Mouse (Mus musculus): ENCODE results near the gene Prph2. TPM values are rescaled to one million over a fixed set of nuclear protein-coding genes. Genes with fewer than 3 reads are reported as not detected.

Prph2 gene
- total and polyA plus RNA-seq, 2 experiments, result 0.02 TPM; not detected in 1

DNA sequence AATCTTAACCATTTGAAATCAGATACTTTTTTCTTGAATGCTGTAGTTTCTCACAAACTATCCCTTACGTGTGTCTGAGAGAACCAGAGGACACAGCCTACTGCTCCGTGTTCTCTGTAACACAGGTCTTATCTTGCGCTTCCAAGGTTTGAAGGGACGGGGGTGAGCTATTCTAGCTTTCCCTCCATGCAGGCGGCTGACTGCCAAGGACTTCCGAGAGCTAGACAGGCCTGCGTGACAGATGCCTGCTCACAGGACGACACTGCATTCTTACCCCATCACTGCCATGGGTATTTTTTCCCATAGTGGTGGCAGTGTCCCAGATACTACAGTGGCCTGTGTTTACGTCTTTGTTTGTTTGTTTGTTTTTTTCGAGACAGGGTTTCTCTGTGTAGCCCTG, 50.0 kb downstream of the Prph2 start:
- H3K79me2 ChIP-seq (ENCODE audit: control insufficient read depth, insufficient read depth, low read length), result no peaks in the 10 kb centered on the region
- H3K4me3 ChIP-seq (ENCODE audit: insufficient read depth, low read depth, low read length), result no peak overlapping the region
- no peak for DNase-seq (ENCODE audit: extremely low read depth, low read depth, low spot score)
- H3K4me1 ChIP-seq (ENCODE audit: control insufficient read depth, insufficient read depth, low read length), result no peaks in the 10 kb centered on the region
- H3K27me3 ChIP-seq (ENCODE audit: control insufficient read depth, insufficient read depth, low read length), result no peaks in the 10 kb centered on the region
- TF ChIP-seq CTCF (IDR thresholded peaks at IDR 0.05; ENCODE audit: low read depth, low read length) (no peak), POLR2A (IDR thresholded peaks at IDR 0.05; ENCODE audit: extremely low read depth, insufficient read depth, low read length) (no peak)
- H3K36me3 ChIP-seq (ENCODE audit: control insufficient read depth, insufficient read depth, low read length), result peaks cover 75% of the 10 kb centered on the region
- H3K9ac ChIP-seq (ENCODE audit: low read depth, low read length), result no peak overlapping the region
- H3K27ac ChIP-seq (replicated peaks; ENCODE audit: insufficient read depth, low read depth, low read length), result no peak overlapping the region
- 92% methylated on average over 10 of the region's 10 CpGs for WGBS

DNA sequence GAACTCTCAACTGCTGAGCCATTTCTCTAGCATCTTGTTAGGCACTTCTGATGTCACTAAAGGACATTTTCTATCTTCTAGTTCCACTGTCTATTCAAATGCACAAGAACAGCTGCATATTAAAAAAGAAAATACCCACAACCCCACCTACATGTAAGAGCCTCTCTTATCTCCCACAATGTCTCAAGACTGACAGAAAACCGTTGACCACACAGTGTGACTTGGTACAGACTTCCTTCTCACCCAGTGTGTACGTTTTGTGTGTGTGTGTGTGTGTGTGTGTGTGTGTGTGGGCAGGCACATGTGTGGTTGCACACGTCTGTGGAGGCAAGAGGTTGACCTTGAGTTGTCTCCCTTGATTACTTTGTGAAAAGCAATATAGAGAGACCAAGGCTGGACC, 51.9 kb downstream of the Prph2 start:
- DNase-seq (ENCODE audit: extremely low read depth, low read depth, low spot score), result no peak
- 65% methylated on average over 3 of the region's 3 CpGs for WGBS
- no peaks in the 10 kb centered on the region for H3K79me2 ChIP-seq (ENCODE audit: control insufficient read depth, insufficient read depth, low read length)
- H3K9ac ChIP-seq (ENCODE audit: low read depth, low read length), result no peak overlapping the region
- no peak overlapping the region for H3K27ac ChIP-seq (replicated peaks; ENCODE audit: insufficient read depth, low read depth, low read length)
- peaks cover 76% of the 10 kb centered on the region for H3K36me3 ChIP-seq (ENCODE audit: control insufficient read depth, insufficient read depth, low read length)
- no peaks in the 10 kb centered on the region for H3K4me1 ChIP-seq (ENCODE audit: control insufficient read depth, insufficient read depth, low read length)
- H3K4me3 ChIP-seq (ENCODE audit: insufficient read depth, low read depth, low read length), result no peak overlapping the region
- no peaks in the 10 kb centered on the region for H3K27me3 ChIP-seq (ENCODE audit: control insufficient read depth, insufficient read depth, low read length)
- no peak for TF ChIP-seq POLR2A (IDR thresholded peaks at IDR 0.05; ENCODE audit: extremely low read depth, insufficient read depth, low read length)
- no peak for TF ChIP-seq CTCF (IDR thresholded peaks at IDR 0.05; ENCODE audit: low read depth, low read length)

DNA sequence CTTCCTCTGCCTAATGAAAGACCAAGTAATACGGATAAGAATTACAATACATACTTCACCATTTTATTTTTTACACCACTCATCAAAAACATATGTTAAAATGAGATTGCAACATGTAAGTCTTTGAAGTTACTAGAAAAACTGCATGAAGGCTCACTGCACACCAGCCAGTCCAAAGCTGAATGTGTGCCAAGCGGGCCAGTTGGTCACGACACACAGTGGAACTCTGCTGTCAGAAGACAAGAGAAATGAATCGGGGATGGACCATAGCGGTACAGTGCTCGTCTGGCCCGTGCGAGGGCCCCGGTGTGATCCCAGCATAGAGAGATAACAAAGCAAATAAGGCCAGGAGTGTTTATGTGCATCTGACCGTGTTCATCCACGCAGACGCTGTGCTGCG, 52.9 kb downstream of the Prph2 start:
- no peaks in the 10 kb centered on the region for H3K27me3 ChIP-seq (ENCODE audit: control insufficient read depth, insufficient read depth, low read length)
- DNase-seq (ENCODE audit: extremely low read depth, low read depth, low spot score), result no peak
- peaks cover 76% of the 10 kb centered on the region for H3K36me3 ChIP-seq (ENCODE audit: control insufficient read depth, insufficient read depth, low read length)
- TF ChIP-seq POLR2A (IDR thresholded peaks at IDR 0.05; ENCODE audit: extremely low read depth, insufficient read depth, low read length), result no peak
- TF ChIP-seq CTCF (IDR thresholded peaks at IDR 0.05; ENCODE audit: low read depth, low read length), result no peak
- no peaks in the 10 kb centered on the region for H3K79me2 ChIP-seq (ENCODE audit: control insufficient read depth, insufficient read depth, low read length)
- no peak overlapping the region for H3K27ac ChIP-seq (replicated peaks; ENCODE audit: insufficient read depth, low read depth, low read length)
- no peak overlapping the region for H3K4me3 ChIP-seq (ENCODE audit: insufficient read depth, low read depth, low read length)
- 83% methylated on average over 13 of the region's 13 CpGs for WGBS
- no peak overlapping the region for H3K9ac ChIP-seq (ENCODE audit: low read depth, low read length)
- H3K4me1 ChIP-seq (ENCODE audit: control insufficient read depth, insufficient read depth, low read length), result no peaks in the 10 kb centered on the region

DNA sequence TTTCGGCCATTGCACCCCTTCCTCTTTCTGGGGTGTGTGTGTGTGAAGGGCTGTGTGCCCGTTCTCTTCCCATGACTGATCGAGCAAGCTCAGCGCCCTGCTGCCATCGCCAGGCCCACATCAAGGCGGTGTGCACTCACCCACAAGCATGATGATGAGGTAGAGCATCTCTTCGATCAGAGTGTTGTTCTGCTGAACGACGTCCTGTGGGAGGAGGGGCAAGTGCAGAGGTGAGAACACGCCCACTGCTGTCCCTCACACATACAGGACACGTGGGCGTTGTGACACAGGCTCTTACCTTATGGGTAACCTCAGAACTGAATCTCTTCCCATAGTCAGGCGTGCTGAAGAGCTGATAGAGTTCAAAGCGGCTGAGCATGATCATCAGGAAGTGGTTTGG, 56.6 kb downstream of the Prph2 start:
- no peaks in the 10 kb centered on the region for H3K4me1 ChIP-seq (ENCODE audit: control insufficient read depth, insufficient read depth, low read length)

DNA sequence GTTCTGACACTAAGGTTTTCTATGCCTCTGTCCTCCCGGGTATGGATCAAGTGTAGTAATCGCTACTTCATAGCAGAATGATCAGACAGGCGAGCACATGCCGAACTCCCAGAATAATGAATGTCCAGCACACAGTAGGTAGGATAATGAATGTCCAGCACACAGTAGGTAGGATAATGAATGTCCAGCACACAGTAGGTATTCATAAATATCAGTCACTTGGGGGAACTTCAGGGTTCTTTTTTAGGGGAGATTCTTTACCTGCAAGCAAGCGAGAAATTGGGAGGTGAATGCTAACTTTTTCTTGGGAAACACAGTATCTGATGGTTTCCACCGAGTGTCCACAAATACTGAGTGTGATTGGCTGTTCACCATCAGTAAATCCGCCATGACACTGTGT, 62.3 kb downstream of the Prph2 start:
- no peaks in the 10 kb centered on the region for H3K27me3 ChIP-seq (ENCODE audit: control insufficient read depth, insufficient read depth, low read length)
- WGBS, result 97% methylated on average over 7 of the region's 7 CpGs
- H3K27ac ChIP-seq (replicated peaks; ENCODE audit: insufficient read depth, low read depth, low read length), result no peak overlapping the region
- H3K4me3 ChIP-seq (ENCODE audit: insufficient read depth, low read depth, low read length), result no peak overlapping the region
- DNase-seq (ENCODE audit: extremely low read depth, low read depth, low spot score), result no peak
- no peaks in the 10 kb centered on the region for H3K79me2 ChIP-seq (ENCODE audit: control insufficient read depth, insufficient read depth, low read length)
- no peak overlapping the region for H3K9ac ChIP-seq (ENCODE audit: low read depth, low read length)
- no peaks in the 10 kb centered on the region for H3K4me1 ChIP-seq (ENCODE audit: control insufficient read depth, insufficient read depth, low read length)
- TF ChIP-seq CTCF (IDR thresholded peaks at IDR 0.05; ENCODE audit: low read depth, low read length) (no peak), POLR2A (IDR thresholded peaks at IDR 0.05; ENCODE audit: extremely low read depth, insufficient read depth, low read length) (no peak)
- H3K36me3 ChIP-seq (ENCODE audit: control insufficient read depth, insufficient read depth, low read length), result peaks cover 87% of the 10 kb centered on the region

More for the DNA sequence above, 56.6 kb downstream of the Prph2 start:
- no peak overlapping the region for H3K4me3 ChIP-seq (ENCODE audit: insufficient read depth, low read depth, low read length)
- H3K9ac ChIP-seq (ENCODE audit: low read depth, low read length), result no peak overlapping the region
- H3K36me3 ChIP-seq (ENCODE audit: control insufficient read depth, insufficient read depth, low read length), result peaks cover 86% of the 10 kb centered on the region
- no peaks in the 10 kb centered on the region for H3K27me3 ChIP-seq (ENCODE audit: control insufficient read depth, insufficient read depth, low read length)
- no peak overlapping the region for H3K27ac ChIP-seq (replicated peaks; ENCODE audit: insufficient read depth, low read depth, low read length)
- no peaks in the 10 kb centered on the region for H3K79me2 ChIP-seq (ENCODE audit: control insufficient read depth, insufficient read depth, low read length)
- 86% methylated on average over 14 of the region's 14 CpGs for WGBS
- TF ChIP-seq CTCF (IDR thresholded peaks at IDR 0.05; ENCODE audit: low read depth, low read length) (no peak), POLR2A (IDR thresholded peaks at IDR 0.05; ENCODE audit: extremely low read depth, insufficient read depth, low read length) (no peak)
- no peak for DNase-seq (ENCODE audit: extremely low read depth, low read depth, low spot score)

Other genes with a start within 250 kb of the Prph2 start
- gene Rrp36, start 236.1 kb upstream of the Prph2 start, total RNA-seq (2014; rRNA removed), result 20.3 TPM in 2 replicates
- gene Rrp36, start 236.1 kb upstream of the Prph2 start, polyA plus RNA-seq (2012; rRNA removed), result 31.6 and 33.5 TPM in 2 replicates
- gene Mea1, start 231.7 kb upstream of the Prph2 start, total RNA-seq (2014; rRNA removed), result 52.4 and 60.4 TPM in 2 replicates
- gene Mea1, start 231.7 kb upstream of the Prph2 start, polyA plus RNA-seq (2012; rRNA removed), result 55.2 and 65.9 TPM in 2 replicates
- 23.9 and 44.0 TPM in 2 replicates for gene Klhdc3, start 229.5 kb upstream of the Prph2 start, total RNA-seq (2014; rRNA removed)
- 68.8 and 74.6 TPM in 2 replicates for gene Klhdc3, start 229.5 kb upstream of the Prph2 start, polyA plus RNA-seq (2012; rRNA removed)
- 13.6 and 14.8 TPM in 2 replicates for gene Ppp2r5d, start 205.3 kb upstream of the Prph2 start, total RNA-seq (2014; rRNA removed)
- 22.8 and 24.0 TPM in 2 replicates for gene Ppp2r5d, start 205.3 kb upstream of the Prph2 start, polyA plus RNA-seq (2012; rRNA removed)
- gene Pex6, start 199.0 kb upstream of the Prph2 start, total RNA-seq (2014; rRNA removed), result 39.5 and 46.4 TPM in 2 replicates
- 94.8 and 104 TPM in 2 replicates for gene Pex6, start 199.0 kb upstream of the Prph2 start, polyA plus RNA-seq (2012; rRNA removed)
- gene Gnmt, start 181.3 kb upstream of the Prph2 start, total RNA-seq (2014; rRNA removed), result 3,482 and 4,252 TPM in 2 replicates
- 4,950 and 5,107 TPM in 2 replicates for gene Gnmt, start 181.3 kb upstream of the Prph2 start, polyA plus RNA-seq (2012; rRNA removed)
- 28.5 and 28.6 TPM in 2 replicates for gene Cnpy3, start 158.2 kb upstream of the Prph2 start, total RNA-seq (2014; rRNA removed)
- gene Cnpy3, start 158.2 kb upstream of the Prph2 start, polyA plus RNA-seq (2012; rRNA removed), result 38.3 and 40.7 TPM in 2 replicates
- not detected in 2 replicates for gene Ptcra, start 146.7 kb upstream of the Prph2 start, total RNA-seq (2014; rRNA removed)
- 0.06 TPM in 1 of 2 replicates, not detected in the other for gene Ptcra, start 146.7 kb upstream of the Prph2 start, polyA plus RNA-seq (2012; rRNA removed)
- 97.6 and 124 TPM in 2 replicates for gene 2310039H08Rik, start 137.8 kb upstream of the Prph2 start, total RNA-seq (2014; rRNA removed)
- gene 2310039H08Rik, start 137.8 kb upstream of the Prph2 start, polyA plus RNA-seq (2012; rRNA removed), result 167 and 185 TPM in 2 replicates
- 41.2 and 43.6 TPM in 2 replicates for gene Rpl7l1, start 127.8 kb upstream of the Prph2 start, total RNA-seq (2014; rRNA removed)
- 21.6 and 24.6 TPM in 2 replicates for gene Rpl7l1, start 127.8 kb upstream of the Prph2 start, polyA plus RNA-seq (2012; rRNA removed)
- 7.9 and 13.5 TPM in 2 replicates for gene Bicral, start 52.0 kb upstream of the Prph2 start, total RNA-seq (2014; rRNA removed)
- 3.2 and 3.9 TPM in 2 replicates for gene Bicral, start 52.0 kb upstream of the Prph2 start, polyA plus RNA-seq (2012; rRNA removed)
- 8.5 and 10.0 TPM in 2 replicates for gene Tbcc, start 19.8 kb upstream of the Prph2 start, total RNA-seq (2014; rRNA removed)
- 16.0 and 17.0 TPM in 2 replicates for gene Tbcc, start 19.8 kb upstream of the Prph2 start, polyA plus RNA-seq (2012; rRNA removed)
- 36.0 and 37.4 TPM in 2 replicates for gene Ubr2, start 100.1 kb downstream of the Prph2 start, total RNA-seq (2014; rRNA removed)
- gene Ubr2, start 100.1 kb downstream of the Prph2 start, polyA plus RNA-seq (2012; rRNA removed), result 20.8 and 29.9 TPM in 2 replicates